Mouse (Mus musculus) limb, embryonic 11.5 days (tissue): ENCODE results near the gene Smco1. TPM values are rescaled to one million over a fixed set of nuclear protein-coding genes. Genes with fewer than 3 reads are reported as not detected.
"Not testable (repeated sequence)": the region's sequence is repeated elsewhere in the genome, so short reads cannot be mapped to it uniquely, and the experiment has no call there.

ENCODE experiments used
- ATAC-seq: fragments of 200-750 bp; cut with Nextera tagmentation; 2 replicates; pipeline ENCODE4 v1.8.0; 2017; ENCODE audit warnings: low read depth; ENCODE audit not compliant: insufficient number of reproducible peaks, low FRiP score, low TSS enrichment
- DNase-seq: peaks from one replicate; pipeline ENCODE4 v3.0.0-alpha.2; 2015; ENCODE audit warnings: low spot score
- H3K27ac ChIP-seq: fragments of 300-500 bp; sonication (generic); replicated peaks from 2 replicates; pipeline ENCODE4 v1.5.1; 2014; ENCODE audit warnings: low read depth, mild to moderate bottlenecking, low read length
- H3K27me3 ChIP-seq: fragments of 300-500 bp; sonication (generic); 2 replicates; pipeline ENCODE4 v1.6.1; 2014; ENCODE audit warnings: mild to moderate bottlenecking, low read length, mixed read lengths; ENCODE audit not compliant: control insufficient read depth, insufficient read depth
- H3K36me3 ChIP-seq: fragments of 300-500 bp; sonication (generic); 2 replicates; pipeline ENCODE4 v1.6.1; 2014; ENCODE audit warnings: mild to moderate bottlenecking, low read length, moderate library complexity, mixed read lengths; ENCODE audit not compliant: control insufficient read depth, insufficient read depth
- H3K4me1 ChIP-seq: fragments of 300-500 bp; sonication (generic); 2 replicates; pipeline ENCODE4 v1.6.1; 2014; ENCODE audit warnings: low read length, mixed read lengths; ENCODE audit not compliant: control insufficient read depth, insufficient read depth
- H3K4me2 ChIP-seq: fragments of 300-500 bp; sonication (generic); 2 replicates; pipeline ENCODE4 v1.6.1; 2014; ENCODE audit warnings: low read depth, mild to moderate bottlenecking, moderate library complexity; ENCODE audit not compliant: severe bottlenecking
- H3K4me3 ChIP-seq: fragments of 300-500 bp; sonication (generic); 2 replicates; pipeline ENCODE4 v1.5.1; 2014; ENCODE audit warnings: low read depth, low read length
- H3K9ac ChIP-seq: fragments of 300-500 bp; sonication (generic); 2 replicates; pipeline ENCODE4 v1.6.1; 2014; ENCODE audit warnings: mild to moderate bottlenecking, low read length
- H3K9me3 ChIP-seq: fragments of 300-500 bp; sonication (generic); 2 replicates; pipeline ENCODE4 v1.6.1; 2016; ENCODE audit warnings: low read length; ENCODE audit not compliant: control insufficient read depth
- WGBS: fragments of 180-500 bp; shearing (Covaris S2); extraction: QIAGEN DNeasy Blood & Tissue Kit; methylation state at CpG from one replicate; pipeline ENCODE4 v1.1.7; 2014; 5-methylcytosine and 5-hydroxymethylcytosine counted together
- polyA plus RNA-seq: library from polyadenylated mRNA; unstranded; fragments of >200 nt; fragmentation: Nextera tagmentation; extraction: Ambion mirVana; gene quantifications from 2 replicates; pipeline ENCODE4 v1.2.1, GENCODE M21; 2014

Smco1 gene
- polyA plus RNA-seq, 1 experiment from 2014 or later, result not detected

GRCm38 (mm10) chr16:32246952-32247370 is 24.3 kb upstream of the Smco1 start, which contains the start of the genes Fbxo45 and Wdr53:
Gene Fbxo45, minus strand, starts transcription at chr16:32247158.
Gene Wdr53, plus strand, starts transcription at chr16:32247227.
- peak; percentile 98 for DNase-seq
- Histone ChIP-seq H3K9ac (peak within 1 kb of the TSS; percentile 93), H3K27ac (peak within 1 kb of the TSS; percentile 89), H3K9me3 (no peaks in the 10 kb centered on the region), H3K4me2 (peak within 1 kb of the TSS; percentile 75), H3K36me3 (peaks cover 2% of the 10 kb centered on the region; the same call in 1 of the 2 replicates), H3K4me1 (peaks cover 8% of the 10 kb centered on the region; the same call in 1 of the 2 replicates), H3K27me3 (no peaks in the 10 kb centered on the region), H3K4me3 (peak within 1 kb of the TSS; percentile 85)
- peak; percentile 98 for ATAC-seq
- under 1% methylated on average over 37 of the region's 48 CpGs for WGBS

- not testable (repeated sequence) for DNase-seq, H3K4me1 ChIP-seq, H3K27me3 ChIP-seq, ATAC-seq, H3K9me3 ChIP-seq, H3K9ac ChIP-seq, H3K4me2 ChIP-seq, H3K27ac ChIP-seq, H3K4me3 ChIP-seq, H3K36me3 ChIP-seq
- WGBS, result 83% methylated on average over 2 of the region's 2 CpGs
Observed at GRCm38 (mm10) chr16:32264225-32264624, 7.0 kb upstream of the Smco1 start.

GRCm38 (mm10) chr16:32273338-32273737 is 2.1 kb downstream of the Smco1 start:
- 48% methylated on average over 9 of the region's 9 CpGs for WGBS
- Histone ChIP-seq H3K9me3 (no peaks in the 10 kb centered on the region), H3K27me3 (no peaks in the 10 kb centered on the region), H3K27ac (no peak overlapping the region), H3K9ac (no peak overlapping the region), H3K36me3 (no peaks in the 10 kb centered on the region), H3K4me1 (no peaks in the 10 kb centered on the region), H3K4me3 (no peak overlapping the region), H3K4me2 (no peak overlapping the region)
- DNase-seq, result peak; percentile 37
- ATAC-seq, result no peak

- H3K36me3 ChIP-seq, result peaks cover 4% of the 10 kb centered on the region; the same call in 1 of the 2 replicates
- no peak overlapping the region for H3K4me3 ChIP-seq
- no peak overlapping the region for H3K9ac ChIP-seq
- DNase-seq (no peak), ATAC-seq (no peak)
- no peak overlapping the region for H3K4me2 ChIP-seq
- H3K4me1 ChIP-seq, result peaks cover 3% of the 10 kb centered on the region; the same call in 1 of the 2 replicates
- 88% methylated on average over 6 of the region's 6 CpGs for WGBS
- H3K27ac ChIP-seq, result no peak overlapping the region
- H3K27me3 ChIP-seq, result no peaks in the 10 kb centered on the region
- 0 out of 2 replicates have a peak, but pooled peaks cover 4% of the 10 kb centered on the region for H3K9me3 ChIP-seq
Observed at GRCm38 (mm10) chr16:32275041-32275440, 3.8 kb downstream of the Smco1 start.

- no peak overlapping the region for H3K4me3 ChIP-seq
- 74% methylated on average over 1 of the region's 1 CpGs for WGBS
- 0 out of 2 replicates have a peak, but pooled peaks cover 6% of the 10 kb centered on the region for H3K9me3 ChIP-seq
- H3K4me1 ChIP-seq, result peaks cover 3% of the 10 kb centered on the region; the same call in 1 of the 2 replicates
- ATAC-seq, result no peak
- no peak overlapping the region for H3K9ac ChIP-seq
- no peaks in the 10 kb centered on the region for H3K27me3 ChIP-seq
- H3K27ac ChIP-seq, result no peak overlapping the region
- DNase-seq, result no peak
- peaks cover 6% of the 10 kb centered on the region; the same call in 1 of the 2 replicates for H3K36me3 ChIP-seq
- H3K4me2 ChIP-seq, result no peak overlapping the region
Observed at GRCm38 (mm10) chr16:32275830-32276229, 4.6 kb downstream of the Smco1 start.

- Histone ChIP-seq H3K4me2 (peak within 1 kb of the TSS; percentile 59), H3K36me3 (peaks cover 6% of the 10 kb centered on the region; the same call in 1 of the 2 replicates), H3K27ac (peak within 1 kb of the TSS; percentile 74), H3K27me3 (no peaks in the 10 kb centered on the region), H3K9ac (peak within 1 kb of the TSS; percentile 75), H3K4me3 (peak within 1 kb of the TSS; percentile 85), H3K4me1 (peaks cover 3% of the 10 kb centered on the region; the same call in 1 of the 2 replicates), H3K9me3 (0 out of 2 replicates have a peak, but pooled peaks cover 6% of the 10 kb centered on the region)
- WGBS, result under 1% methylated on average over 74 of the region's 75 CpGs
- peak; percentile 86 for ATAC-seq
- peak; percentile 93 for DNase-seq
Observed at GRCm38 (mm10) chr16:32277308-32278256, 6.3 kb downstream of the Smco1 start, which contains the start of gene Rnf168. Gene Rnf168, plus strand, starts transcription at chr16:32277459.

- WGBS, result 63% methylated on average over 7 of the region's 7 CpGs
- Histone ChIP-seq H3K36me3 (peaks cover 6% of the 10 kb centered on the region; the same call in 1 of the 2 replicates), H3K27me3 (no peaks in the 10 kb centered on the region), H3K4me3 (peak overlapping the region; percentile 85), H3K9ac (peak overlapping the region; percentile 75), H3K4me2 (peak overlapping the region; percentile 59), H3K4me1 (peaks cover 3% of the 10 kb centered on the region; the same call in 1 of the 2 replicates), H3K9me3 (0 out of 2 replicates have a peak, but pooled peaks cover 6% of the 10 kb centered on the region), H3K27ac (no peak overlapping the region)
- DNase-seq (no peak), ATAC-seq (no peak)
Observed at GRCm38 (mm10) chr16:32278396-32278795, 7.1 kb downstream of the Smco1 start.

- Histone ChIP-seq H3K9me3 (0 out of 2 replicates have a peak, but pooled peaks cover 6% of the 10 kb centered on the region), H3K9ac (no peak overlapping the region), H3K27ac (no peak overlapping the region), H3K27me3 (no peaks in the 10 kb centered on the region), H3K4me3 (no peak overlapping the region), H3K36me3 (peaks cover 16% of the 10 kb centered on the region; the same call in 1 of the 2 replicates), H3K4me2 (no peak overlapping the region), H3K4me1 (peaks cover 3% of the 10 kb centered on the region; the same call in 1 of the 2 replicates)
- 93% methylated on average over 8 of the region's 8 CpGs for WGBS
- ATAC-seq (no peak), DNase-seq (no peak)
Observed at GRCm38 (mm10) chr16:32280211-32280610, 8.9 kb downstream of the Smco1 start.
